Mouse (Mus musculus): Measurements from ENCODE around the gene Ranbp3. TPM values are rescaled to one million over a fixed set of nuclear protein-coding genes. Genes with fewer than 3 reads are reported as not detected.

The Ranbp3 gene
- total and polyA plus RNA-seq, 3 experiments: 137 to 150 TPM; not detected in 1

DNA sequence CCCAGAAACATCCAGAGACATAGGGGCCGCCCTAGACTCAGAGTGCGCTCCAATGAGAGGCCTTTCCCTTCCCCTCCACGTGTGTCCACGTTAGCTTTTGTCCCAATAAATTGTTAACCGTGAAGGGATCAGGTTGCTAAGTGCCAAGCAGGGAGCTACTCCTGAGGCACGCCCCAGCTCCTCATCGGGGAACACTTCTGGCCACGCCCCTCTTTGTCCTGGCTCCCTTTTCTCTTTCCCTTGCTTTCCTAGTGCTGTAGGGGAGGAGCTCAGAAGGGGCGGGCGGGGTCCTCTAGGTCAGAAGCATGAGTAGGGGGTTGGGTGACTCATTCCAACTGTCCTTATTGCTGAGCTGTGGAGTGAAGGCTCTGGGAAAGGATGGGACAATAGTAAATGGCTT is 8.8 kb upstream of the Ranbp3 start:
- Histone ChIP-seq H3K9ac (ENCODE audit: control insufficient read depth, low read depth, low read length, poor library complexity, severe bottlenecking) (no peak overlapping the region), H3K27me3 (ENCODE audit: control insufficient read depth in 1 of 2, insufficient read depth in 2 of 2, low read length in 2 of 2) (no peaks in the 10 kb centered on the region)
- TF ChIP-seq MEF2A (IDR thresholded peaks at IDR 0.05; ENCODE audit: extremely low read depth, insufficient replicate concordance, low read depth, low read length, poor library complexity, severe bottlenecking): no peak
- TF ChIP-seq NELFE (IDR thresholded peaks at IDR 0.05; ENCODE audit: low read depth, low read length): no peak
- no peak for TF ChIP-seq MAZ (IDR thresholded peaks at IDR 0.05; ENCODE audit: low read depth, low read length)
- no peak for TF ChIP-seq CHD2 (IDR thresholded peaks at IDR 0.05; ENCODE audit: low read length)
- TF ChIP-seq UBTF (IDR thresholded peaks at IDR 0.05; ENCODE audit: borderline replicate concordance, insufficient read depth, low read depth, low read length): no peak

GRCm38 (mm10) chr17:56666384-56666783 is 6.7 kb upstream of the Ranbp3 start:
- H3K9me3 ChIP-seq (replicated peaks; ENCODE audit: insufficient read depth, low read length): no peaks in the 10 kb centered on the region
- TF ChIP-seq SMC3 (IDR thresholded peaks at IDR 0.05; ENCODE audit: low read depth, low read length) (no peak), E2F4 (IDR thresholded peaks at IDR 0.05; ENCODE audit: borderline replicate concordance, low read depth, low read length) (no peak), TAL1 (IDR thresholded peaks at IDR 0.05; ENCODE audit: low read length) (no peak), RCOR1 (IDR thresholded peaks at IDR 0.05; ENCODE audit: low read depth, low read length) (no peak)
- H3K9ac ChIP-seq (ENCODE audit: control insufficient read depth, low read depth, low read length, poor library complexity, severe bottlenecking): no peak overlapping the region
- no peaks in the 10 kb centered on the region for H3K36me3 ChIP-seq (ENCODE audit: control insufficient read depth in 1 of 2, insufficient read depth in 2 of 2, low read length in 2 of 2)
- no peak for DNase-seq (ENCODE audit: low read depth, low spot score)
- H3K27me3 ChIP-seq (ENCODE audit: control insufficient read depth in 1 of 2, insufficient read depth in 2 of 2, low read length in 2 of 2): no peaks in the 10 kb centered on the region
- H3K79me2 ChIP-seq (ENCODE audit: control insufficient read depth, insufficient read depth, low read length, poor library complexity): no peaks in the 10 kb centered on the region
- H3K27ac ChIP-seq (ENCODE audit: control insufficient read depth, low read depth, low read length): no peak overlapping the region
- no peak overlapping the region for H3K4me3 ChIP-seq (ENCODE audit: control insufficient read depth in 1 of 2, insufficient read depth in 1 of 2, low read depth in 2 of 2, low read length in 2 of 2)
- peaks cover 0 to 3% of the 10 kb centered on the region in 2 experiments; a peak in 1 of 4 replicates for H3K4me1 ChIP-seq (ENCODE audit: control insufficient read depth in 1 of 2, insufficient read depth in 2 of 2, low read length in 2 of 2)

More for the DNA sequence above, 8.8 kb upstream of the Ranbp3 start:
- H3K9me3 ChIP-seq (replicated peaks; ENCODE audit: insufficient read depth, low read length): no peaks in the 10 kb centered on the region
- DNase-seq (ENCODE audit: low read depth, low spot score): no peak
- H3K79me2 ChIP-seq (ENCODE audit: control insufficient read depth, insufficient read depth, low read length, poor library complexity): no peaks in the 10 kb centered on the region
- no peak overlapping the region for H3K27ac ChIP-seq (ENCODE audit: control insufficient read depth, low read depth, low read length)
- H3K36me3 ChIP-seq (ENCODE audit: control insufficient read depth in 1 of 2, insufficient read depth in 2 of 2, low read length in 2 of 2): no peaks in the 10 kb centered on the region
- H3K4me3 ChIP-seq (ENCODE audit: control insufficient read depth in 1 of 2, insufficient read depth in 1 of 2, low read depth in 2 of 2, low read length in 2 of 2): no peak overlapping the region
- H3K4me1 ChIP-seq (ENCODE audit: control insufficient read depth in 1 of 2, insufficient read depth in 2 of 2, low read length in 2 of 2): peaks cover 0 to 3% of the 10 kb centered on the region in 2 experiments; a peak in 1 of 4 replicates

DNA sequence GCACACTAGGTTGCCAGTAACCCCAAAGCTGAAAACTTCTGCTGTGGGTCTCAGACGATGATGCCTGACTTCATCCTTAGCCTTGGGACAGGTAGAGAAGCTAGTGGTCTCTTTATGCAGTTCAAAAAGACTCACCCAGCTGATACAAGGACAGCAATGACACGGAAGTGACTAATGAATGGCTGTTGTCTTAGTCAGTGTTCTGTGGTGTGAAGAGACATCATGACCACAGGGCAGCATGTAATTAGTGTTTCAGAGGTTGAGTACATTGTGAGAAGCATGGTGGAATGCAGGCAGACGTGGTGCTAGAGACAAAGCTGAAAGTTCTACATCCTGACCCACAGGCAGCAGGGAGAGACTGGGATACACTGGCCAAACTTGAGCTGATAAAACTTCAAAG is 5.5 kb upstream of the Ranbp3 start:
- H3K9me3 ChIP-seq (replicated peaks; ENCODE audit: insufficient read depth, low read length): no peaks in the 10 kb centered on the region
- TF ChIP-seq MEF2A (IDR thresholded peaks at IDR 0.05; ENCODE audit: extremely low read depth, insufficient replicate concordance, low read depth, low read length, poor library complexity, severe bottlenecking) (no peak), MXI1 (IDR thresholded peaks at IDR 0.05; ENCODE audit: low read depth, low read length) (no peak), ZKSCAN1 (IDR thresholded peaks at IDR 0.05; ENCODE audit: low read depth, low read length) (no peak), CTCF (IDR thresholded peaks at IDR 0.05 in 2 of 3, conservative IDR thresholded peaks at IDR 0.05 in 1 of 3; ENCODE audit: control insufficient read depth in 1 of 3, insufficient read depth in 1 of 3, low read depth in 2 of 3, low read length in 3 of 3, poor library complexity in 1 of 3, severe bottlenecking in 1 of 3) (no peak), POLR2AphosphoS2 (IDR thresholded peaks at IDR 0.05; ENCODE audit: low read length) (no peak), SMC3 (IDR thresholded peaks at IDR 0.05; ENCODE audit: low read depth, low read length) (no peak), TAL1 (IDR thresholded peaks at IDR 0.05; ENCODE audit: low read length) (no peak), MAFK (IDR thresholded peaks at IDR 0.05; ENCODE audit: borderline replicate concordance, low read depth, low read length) (no peak), GATA1 (IDR thresholded peaks at IDR 0.05; ENCODE audit: low read depth, low read length) (no peak), GABPA (IDR thresholded peaks at IDR 0.05; ENCODE audit: low read depth, low read length) (no peak)
- no peaks in the 10 kb centered on the region for H3K36me3 ChIP-seq (ENCODE audit: control insufficient read depth in 1 of 2, insufficient read depth in 2 of 2, low read length in 2 of 2)
- H3K4me3 ChIP-seq (ENCODE audit: control insufficient read depth in 1 of 2, insufficient read depth in 1 of 2, low read depth in 2 of 2, low read length in 2 of 2): no peak overlapping the region
- no peak overlapping the region for H3K27ac ChIP-seq (ENCODE audit: control insufficient read depth, low read depth, low read length)
- DNase-seq (ENCODE audit: low read depth, low spot score): no peak
- peaks cover 0 to 6% of the 10 kb centered on the region in 2 experiments; a peak in 2 of 4 replicates for H3K4me1 ChIP-seq (ENCODE audit: control insufficient read depth in 1 of 2, insufficient read depth in 2 of 2, low read length in 2 of 2)
- no peak overlapping the region for H3K9ac ChIP-seq (ENCODE audit: control insufficient read depth, low read depth, low read length, poor library complexity, severe bottlenecking)
- no peaks in the 10 kb centered on the region for H3K27me3 ChIP-seq (ENCODE audit: control insufficient read depth in 1 of 2, insufficient read depth in 2 of 2, low read length in 2 of 2)
- peaks cover under 1% of the 10 kb centered on the region; the same call in 1 of the 2 replicates for H3K79me2 ChIP-seq (ENCODE audit: control insufficient read depth, insufficient read depth, low read length, poor library complexity)

Data from MEL (cell line).